Mouse (Mus musculus): ENCODE results near the gene Med27. TPM values are rescaled to one million over a fixed set of nuclear protein-coding genes. Genes with fewer than 3 reads are reported as not detected.

Med27 gene
- total RNA-seq, 2 experiments from 2014 or later, result 14.4 to 15.4 TPM

DNA sequence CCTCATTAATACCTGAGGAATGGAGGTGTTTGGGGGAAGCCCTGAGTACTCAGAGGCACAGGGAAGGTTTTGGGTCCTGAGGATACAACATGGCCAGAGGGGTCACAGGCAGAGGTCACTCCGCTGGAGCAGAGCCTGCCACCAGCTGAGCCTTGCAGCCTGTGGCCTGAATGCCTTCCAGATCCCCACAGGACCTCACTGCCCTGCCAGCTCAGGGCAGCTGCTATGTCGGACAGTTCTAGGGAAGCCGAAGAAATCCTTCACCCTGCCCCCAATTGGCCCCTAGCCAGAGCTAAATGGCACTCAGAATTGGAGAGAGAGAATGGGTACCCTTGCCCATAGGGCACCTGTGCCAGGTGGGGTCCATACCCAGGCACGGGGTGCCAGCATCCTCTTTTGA is 214.8 kb downstream of the Med27 start:
- peak; percentile 15 for DNase-seq (ENCODE audit: low spot score)

DNA sequence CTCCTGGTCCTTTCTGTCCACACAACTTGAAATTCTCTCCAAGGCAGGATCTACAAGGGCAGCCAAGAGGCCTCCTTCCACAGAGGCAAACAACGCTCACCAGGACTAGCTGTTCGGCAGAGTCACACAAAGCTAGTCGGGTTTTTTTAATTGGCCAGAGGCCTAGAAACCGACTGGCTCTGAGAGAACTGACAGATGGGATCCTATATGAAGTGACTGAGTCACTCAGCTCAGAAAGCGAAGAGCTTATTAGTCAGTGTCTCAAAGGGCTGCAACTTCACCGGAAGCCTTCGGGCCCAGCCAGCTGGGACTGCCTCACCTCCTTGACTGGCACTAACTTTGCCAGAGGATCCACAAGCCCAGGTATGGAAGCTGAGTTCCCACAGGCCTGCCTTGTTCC is 217.4 kb downstream of the Med27 start:
- DNase-seq (ENCODE audit: low spot score), result no peak

DNA sequence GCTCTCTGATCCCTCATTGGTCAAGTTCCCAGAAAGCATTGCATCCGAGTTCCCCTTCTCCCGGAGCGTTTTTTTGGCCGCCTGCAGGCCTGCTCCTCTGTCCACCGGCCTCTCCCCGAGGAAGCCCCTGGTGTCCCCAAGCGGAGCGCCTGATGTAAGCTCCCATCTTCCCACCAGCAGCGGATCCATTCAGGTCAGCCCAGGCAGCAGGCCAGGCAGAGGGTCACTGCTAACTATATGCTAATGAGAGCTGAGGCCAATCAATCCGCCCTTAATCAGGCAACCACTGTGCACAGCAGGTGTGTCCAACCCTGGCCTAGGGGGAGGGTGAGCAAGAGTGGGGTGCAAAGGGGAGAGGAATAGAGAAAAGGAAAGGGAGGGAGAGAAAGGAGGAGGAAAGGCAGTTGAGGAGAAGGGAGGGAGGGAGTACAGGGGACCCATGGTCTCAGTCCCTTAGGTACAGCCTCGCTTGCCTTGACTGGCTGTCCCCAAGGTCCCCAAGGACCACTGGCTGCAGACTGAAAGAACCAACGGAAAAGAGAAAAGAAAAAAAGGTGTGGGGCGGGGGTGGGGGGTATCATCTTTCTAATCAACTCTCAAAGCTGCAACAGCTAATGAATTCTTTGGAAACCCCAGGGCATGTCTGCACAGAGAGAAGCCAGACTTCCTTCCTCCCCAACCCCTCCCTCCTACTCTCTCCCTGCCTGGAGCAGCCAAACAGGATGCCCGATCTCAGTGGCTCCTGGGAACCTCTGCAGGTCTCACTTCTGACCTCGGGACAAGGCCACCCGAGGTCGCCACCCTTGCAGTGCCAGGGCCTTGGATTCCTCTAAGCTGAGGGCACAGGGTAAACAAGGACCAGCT is 219.2 kb downstream of the Med27 start:
- no peak for DNase-seq (ENCODE audit: low spot score)

DNA sequence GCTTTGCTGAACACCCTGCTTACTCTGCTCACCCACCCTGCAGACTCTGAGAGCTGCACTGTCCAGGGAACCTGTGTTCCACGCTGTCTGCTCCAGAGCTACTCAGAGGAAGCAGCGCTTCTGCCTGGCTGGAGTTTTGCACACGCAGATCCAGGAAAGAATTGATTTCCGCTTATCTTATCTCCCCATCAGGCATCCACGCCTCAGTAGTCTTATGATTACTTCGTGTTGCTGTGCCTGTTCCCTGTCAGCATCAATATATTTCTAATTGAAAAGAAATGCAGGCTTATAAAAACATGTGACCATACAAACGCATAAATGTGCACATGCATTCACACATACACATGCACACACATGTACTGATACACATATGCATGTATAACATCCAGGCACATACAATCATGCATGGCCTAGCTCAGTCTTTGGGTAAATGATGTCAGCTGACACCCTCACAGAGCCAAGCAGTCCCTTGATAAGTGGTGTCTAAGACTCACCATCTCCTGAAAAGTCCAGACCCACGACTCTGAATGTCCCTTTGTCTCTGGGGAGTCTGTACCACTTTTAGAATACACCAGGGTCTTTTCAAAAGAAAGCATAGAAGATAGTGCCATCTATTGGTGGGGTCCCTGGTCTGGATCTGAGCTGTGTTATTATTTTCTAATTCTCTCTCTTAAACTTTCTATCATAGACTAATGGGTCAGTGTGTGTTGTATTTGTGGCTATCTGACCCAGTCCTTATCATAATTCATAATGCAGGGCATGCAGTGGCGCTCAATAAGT is 225.5 kb downstream of the Med27 start:
- DNase-seq (ENCODE audit: low spot score), result no peak

DNA sequence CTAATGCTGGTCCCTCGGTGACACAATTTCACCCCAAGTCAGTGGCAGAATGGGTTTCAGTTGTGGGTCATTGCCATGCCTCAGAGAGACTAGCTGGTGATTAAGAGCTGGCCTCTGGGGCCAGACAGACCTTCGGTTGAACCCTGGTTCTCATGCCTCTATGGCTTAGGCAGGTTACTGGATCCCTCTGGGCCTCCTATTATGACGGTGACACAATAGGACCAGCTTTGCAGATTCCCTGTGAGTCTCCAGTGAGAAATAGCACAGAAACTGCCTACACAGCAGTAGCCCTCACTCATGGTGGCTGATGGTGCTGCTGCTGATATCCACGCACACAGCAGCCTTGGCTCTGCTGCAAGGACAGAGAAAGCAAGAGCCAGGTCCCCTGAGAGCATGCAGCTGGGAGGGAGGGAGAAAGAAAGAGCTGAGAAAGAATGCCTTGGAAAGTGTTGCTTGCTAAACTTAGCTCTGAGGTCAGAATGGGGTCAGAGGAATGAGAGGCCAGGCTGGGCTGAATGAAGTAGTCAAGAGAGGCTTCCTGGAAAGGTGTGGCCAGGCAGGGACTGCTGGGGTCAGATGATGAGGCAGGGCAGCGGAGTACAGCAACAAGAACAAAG is 226.3 kb downstream of the Med27 start:
- DNase-seq (ENCODE audit: low spot score), result no peak

DNA sequence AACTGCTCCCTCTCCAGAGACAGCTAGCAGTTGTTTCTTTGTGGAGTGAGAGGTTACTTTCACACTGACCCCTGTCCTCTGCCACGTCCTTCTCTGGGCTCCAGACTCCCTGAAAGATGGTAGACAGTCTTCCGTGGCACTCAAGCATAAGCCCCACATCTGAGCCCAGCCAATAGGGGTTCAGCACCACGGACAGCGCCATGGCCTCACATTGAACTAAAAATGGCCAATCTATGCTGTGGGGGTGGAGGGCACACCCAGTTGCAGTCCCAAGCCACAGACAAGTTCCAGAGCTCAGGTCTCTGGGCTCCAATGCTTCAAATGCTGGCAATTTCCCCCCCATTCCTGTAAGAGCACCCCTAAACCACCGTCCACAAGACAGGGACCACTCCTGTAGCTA is 227.0 kb downstream of the Med27 start:
- peak; percentile 14 for DNase-seq (ENCODE audit: low spot score)

DNA sequence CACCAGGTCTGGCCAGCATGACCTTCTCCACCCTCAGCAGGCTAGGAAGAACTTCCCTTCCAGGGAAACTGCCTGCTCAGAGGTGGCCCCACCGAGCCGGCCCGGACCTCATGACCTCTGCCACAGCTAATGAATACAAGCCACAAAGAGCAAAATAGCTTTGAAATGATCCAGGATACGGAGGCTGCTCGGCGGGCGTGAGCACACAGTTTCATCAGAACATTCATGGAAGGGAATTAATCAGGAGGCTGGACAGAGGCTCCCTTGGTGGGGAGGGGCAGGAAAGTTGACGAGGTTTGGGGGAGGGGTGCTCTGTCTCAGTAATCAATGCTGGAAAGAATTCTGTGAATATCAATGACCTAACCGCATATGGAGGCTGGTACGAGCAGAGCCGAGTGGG is 227.6 kb downstream of the Med27 start:
- no peak for DNase-seq (ENCODE audit: low spot score)

Small RNA genes within 50 kb of the gene (microRNA-seq; reads per million reads assigned to microRNA genes)
- not detected for gene Mir133c

Other genes starting within 250 kb of the Med27 start
- 10 to 100 TPM; 31.9 to 33.4 TPM for gene Setx, start 222.6 kb upstream of the Med27 start, total RNA-seq (2021)
- gene Ntng2, start 93.8 kb upstream of the Med27 start, total RNA-seq (2021), result 10 to 100 TPM; 22.3 to 31.2 TPM